Mouse (Mus musculus): ENCODE measurements around the gene Grap. TPM values are rescaled to one million over a fixed set of nuclear protein-coding genes. Genes with fewer than 3 reads are reported as not detected.
"Not testable (repeated sequence)": the region's sequence is repeated elsewhere in the genome, so short reads cannot be mapped to it uniquely, and the experiment has no call there.

Gene Grap
- total RNA-seq, 2 experiments from 2014 or later = 0.85 to 4.3 TPM

GRCm38 (mm10) chr11:61638764-61639536 lies 14.1 kb upstream of the Grap start:
- no peak for ATAC-seq (ENCODE audit: poor library complexity, severe bottlenecking)

- ATAC-seq (ENCODE audit: poor library complexity, severe bottlenecking) = no peak
Observed at GRCm38 (mm10) chr11:61639601-61640177, 13.4 kb upstream of the Grap start.

- not testable (repeated sequence) for ATAC-seq (ENCODE audit: poor library complexity, severe bottlenecking)
Observed at GRCm38 (mm10) chr11:61640585-61640984, 12.5 kb upstream of the Grap start.

GRCm38 (mm10) chr11:61642106-61642505 lies 11.0 kb upstream of the Grap start:
- no peak for ATAC-seq (ENCODE audit: poor library complexity, severe bottlenecking)

GRCm38 (mm10) chr11:61643184-61643961 lies 9.7 kb upstream of the Grap start:
- no peak for ATAC-seq (ENCODE audit: poor library complexity, severe bottlenecking)

- ATAC-seq (ENCODE audit: poor library complexity, severe bottlenecking) = no peak
Observed at GRCm38 (mm10) chr11:61644576-61645326, 8.3 kb upstream of the Grap start.

GRCm38 (mm10) chr11:61645357-61645857 lies 7.7 kb upstream of the Grap start:
- no peak for ATAC-seq (ENCODE audit: poor library complexity, severe bottlenecking)

GRCm38 (mm10) chr11:61646499-61647039 lies 6.5 kb upstream of the Grap start:
- no peak for ATAC-seq (ENCODE audit: poor library complexity, severe bottlenecking)

GRCm38 (mm10) chr11:61647110-61647910 lies 5.8 kb upstream of the Grap start:
- no peak for ATAC-seq (ENCODE audit: poor library complexity, severe bottlenecking)

GRCm38 (mm10) chr11:61647956-61648748 lies 4.9 kb upstream of the Grap start:
- no peak for ATAC-seq (ENCODE audit: poor library complexity, severe bottlenecking)

- no peak for ATAC-seq (ENCODE audit: poor library complexity, severe bottlenecking)
Observed at GRCm38 (mm10) chr11:61648749-61649115, 4.3 kb upstream of the Grap start.

GRCm38 (mm10) chr11:61649163-61649580 lies 3.9 kb upstream of the Grap start:
- ATAC-seq (ENCODE audit: poor library complexity, severe bottlenecking) = no peak

- no peak for ATAC-seq (ENCODE audit: poor library complexity, severe bottlenecking)
Observed at GRCm38 (mm10) chr11:61649626-61650025, 3.4 kb upstream of the Grap start.

GRCm38 (mm10) chr11:61650470-61651265 lies 2.4 kb upstream of the Grap start:
- no peak for ATAC-seq (ENCODE audit: poor library complexity, severe bottlenecking)

- no peak for ATAC-seq (ENCODE audit: poor library complexity, severe bottlenecking)
Observed at GRCm38 (mm10) chr11:61652216-61652615, 849 bp upstream of the Grap start.

GRCm38 (mm10) chr11:61653568-61653967 lies 503 bp downstream of the Grap start:
- no peak for ATAC-seq (ENCODE audit: poor library complexity, severe bottlenecking)

- no peak for ATAC-seq (ENCODE audit: poor library complexity, severe bottlenecking)
Observed at GRCm38 (mm10) chr11:61654786-61655311, 1.8 kb downstream of the Grap start.

- ATAC-seq (ENCODE audit: poor library complexity, severe bottlenecking) = no peak
Observed at GRCm38 (mm10) chr11:61655649-61656048, 2.6 kb downstream of the Grap start.

All from megakaryocyte, adult 5-6 weeks (primary cell).